Mouse (Mus musculus) heart, postnatal 36 days (tissue): Measurements from ENCODE around the gene Irf4. TPM values are rescaled to one million over a fixed set of nuclear protein-coding genes. Genes with fewer than 3 reads are reported as not detected.

Source experiments
- DNase-seq, 2 experiments: peaks; one replicate each; pipeline ENCODE4 v3.0.0; 2021 to 2022
- intact Hi-C: fragments of 180-260 bp; cut with DNase I; formaldehyde crosslinking; loops from one replicate; pipeline ENCODE4 v1.15.1; 2025
- total RNA-seq, 2 experiments: library from RNA; stranded (reverse); gene quantifications; 2 replicates each; pipeline ENCODE4 v1.2.3; 2021

Gene Irf4
- total RNA-seq, 2 experiments from 2014 or later, result 1.2 to 1.7 TPM

DNA sequence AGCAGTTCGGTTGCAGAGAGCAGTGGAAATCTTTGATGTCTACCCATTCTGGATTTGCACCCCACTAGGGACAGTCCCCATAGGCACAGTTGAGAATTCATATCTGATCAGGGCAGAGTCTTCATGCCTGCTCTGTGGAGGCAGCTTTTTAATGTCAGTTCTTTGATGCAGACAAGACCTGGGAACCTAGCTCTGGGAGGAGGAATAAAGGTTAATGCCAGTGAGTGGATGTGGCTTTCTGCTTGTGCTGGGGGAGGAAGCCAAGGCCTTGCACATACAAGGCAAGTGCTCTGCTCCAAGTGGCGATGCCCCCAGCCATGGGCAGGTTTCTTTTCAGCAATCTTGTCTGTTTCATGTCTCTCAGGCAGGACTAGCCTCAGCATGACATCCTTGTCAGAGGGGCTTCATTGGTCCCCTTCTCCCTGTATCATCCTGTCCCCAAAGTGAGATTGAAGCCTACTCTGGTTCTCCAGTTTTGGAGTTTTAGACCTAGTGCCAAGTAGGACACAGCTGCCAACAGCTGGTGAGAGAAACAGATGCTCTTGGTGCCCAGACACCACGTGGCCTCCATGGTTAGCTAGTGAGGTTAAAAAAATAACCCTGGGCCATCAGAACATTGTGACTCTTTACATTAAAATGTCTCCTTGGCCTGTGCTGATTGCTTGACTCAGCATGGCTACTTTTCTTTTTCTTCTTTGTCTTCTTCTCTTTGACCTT is 11.5 kb downstream of the Irf4 start:
- no peak for DNase-seq
- intact Hi-C loops, result no loop called here

DNA sequence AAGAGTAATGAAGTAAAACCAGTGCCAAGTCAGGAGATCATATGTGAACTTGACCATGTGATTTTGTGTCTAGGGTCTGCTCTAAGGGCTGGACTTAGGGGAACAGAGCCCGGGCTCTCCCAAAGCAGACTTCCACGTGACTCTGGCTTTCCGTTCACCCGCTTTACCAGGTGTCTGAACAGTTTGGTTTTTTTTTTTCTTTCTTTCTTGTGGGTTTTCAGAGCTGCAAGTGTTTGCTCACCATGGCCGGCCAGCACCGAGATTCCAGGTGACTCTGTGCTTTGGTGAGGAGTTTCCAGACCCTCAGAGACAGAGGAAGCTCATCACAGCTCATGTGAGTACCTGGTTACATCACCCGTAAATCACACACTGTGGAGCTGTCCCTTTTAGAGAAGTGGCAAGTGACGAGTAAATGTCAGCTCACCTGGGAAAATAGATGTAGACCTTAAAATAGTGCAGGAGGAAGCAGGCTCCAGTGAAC is 12.2 kb downstream of the Irf4 start:
- DNase-seq, result no peak
- intact Hi-C loops, result no loop called here

DNA sequence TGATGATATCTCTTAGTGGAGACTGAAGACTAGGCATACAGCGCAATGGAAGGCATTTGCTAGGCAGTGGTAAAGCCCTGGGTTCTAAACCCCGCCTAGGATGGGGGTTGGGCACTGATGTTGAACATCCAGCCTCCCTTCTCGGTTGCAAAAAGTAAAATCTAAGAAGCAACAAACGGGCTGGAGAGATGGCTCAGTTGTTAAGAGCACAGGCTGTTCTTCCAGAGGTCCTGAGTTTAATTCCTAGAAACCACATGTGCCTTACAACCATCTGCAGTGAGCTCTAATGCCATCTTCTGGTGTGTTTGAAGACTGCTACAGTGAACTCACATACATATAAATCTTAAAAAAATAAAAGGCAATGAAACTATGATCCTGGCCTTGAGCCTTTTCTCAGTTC is 13.2 kb downstream of the Irf4 start:
- no peak for DNase-seq
- intact Hi-C loops, result no loop called here

DNA sequence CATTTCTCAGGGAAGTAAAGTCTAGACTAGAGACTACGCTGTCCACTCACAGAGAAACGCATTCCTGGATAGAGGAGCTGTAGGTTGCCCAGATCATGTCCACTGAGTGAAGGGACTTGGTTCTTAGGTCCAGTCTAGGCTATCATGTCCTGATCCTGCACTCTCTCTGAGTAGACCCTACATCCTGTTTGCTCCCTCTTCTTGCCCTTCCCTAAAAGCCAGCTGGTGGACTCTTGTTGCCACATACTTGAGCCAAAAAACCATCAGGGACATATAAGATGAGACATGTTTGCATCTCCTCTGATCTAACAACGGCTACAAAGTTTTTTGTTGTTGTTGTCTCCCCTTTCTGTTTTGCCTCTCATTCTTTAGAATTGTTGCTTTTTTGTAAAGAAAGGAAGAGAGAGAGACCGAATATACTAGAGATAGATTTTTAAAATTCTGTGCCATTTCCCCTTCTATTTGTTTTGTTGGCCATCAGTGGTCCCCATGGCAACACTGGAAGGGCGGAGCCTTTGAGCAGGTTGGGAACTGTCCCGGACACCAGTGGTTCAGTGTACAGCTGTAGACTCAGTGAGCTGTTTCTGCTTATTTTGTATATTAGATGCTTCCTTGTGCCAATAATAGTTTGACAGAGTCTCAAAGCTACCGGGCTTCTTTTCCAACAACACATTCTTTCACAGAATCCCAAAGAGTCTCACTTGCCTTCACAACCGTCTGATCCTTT is 15.2 kb downstream of the Irf4 start:
- intact Hi-C loops, result no loop called here
- peak in 1 of 2 experiments; percentile 35 for DNase-seq

DNA sequence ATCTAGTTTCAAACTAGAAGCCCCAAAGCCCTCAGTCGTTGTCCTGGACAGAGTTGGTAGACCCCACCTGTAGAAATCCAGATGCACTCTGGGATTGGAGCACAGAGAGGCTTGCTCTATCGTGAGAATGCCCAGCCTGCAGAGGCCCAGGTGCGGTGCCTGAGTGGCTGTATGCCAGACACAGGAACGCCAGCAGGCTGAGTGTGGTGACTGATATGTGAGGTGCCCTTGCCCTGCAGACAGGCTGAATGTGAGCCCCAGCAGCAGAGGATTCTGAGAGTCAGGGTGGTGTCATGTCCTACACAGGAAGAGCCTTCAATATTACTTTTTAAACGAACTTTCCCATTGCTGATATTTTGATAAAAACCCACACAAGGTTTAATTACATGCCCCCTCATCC is 16.9 kb downstream of the Irf4 start:
- intact Hi-C loops, result no loop called here
- DNase-seq, result no peak

DNA sequence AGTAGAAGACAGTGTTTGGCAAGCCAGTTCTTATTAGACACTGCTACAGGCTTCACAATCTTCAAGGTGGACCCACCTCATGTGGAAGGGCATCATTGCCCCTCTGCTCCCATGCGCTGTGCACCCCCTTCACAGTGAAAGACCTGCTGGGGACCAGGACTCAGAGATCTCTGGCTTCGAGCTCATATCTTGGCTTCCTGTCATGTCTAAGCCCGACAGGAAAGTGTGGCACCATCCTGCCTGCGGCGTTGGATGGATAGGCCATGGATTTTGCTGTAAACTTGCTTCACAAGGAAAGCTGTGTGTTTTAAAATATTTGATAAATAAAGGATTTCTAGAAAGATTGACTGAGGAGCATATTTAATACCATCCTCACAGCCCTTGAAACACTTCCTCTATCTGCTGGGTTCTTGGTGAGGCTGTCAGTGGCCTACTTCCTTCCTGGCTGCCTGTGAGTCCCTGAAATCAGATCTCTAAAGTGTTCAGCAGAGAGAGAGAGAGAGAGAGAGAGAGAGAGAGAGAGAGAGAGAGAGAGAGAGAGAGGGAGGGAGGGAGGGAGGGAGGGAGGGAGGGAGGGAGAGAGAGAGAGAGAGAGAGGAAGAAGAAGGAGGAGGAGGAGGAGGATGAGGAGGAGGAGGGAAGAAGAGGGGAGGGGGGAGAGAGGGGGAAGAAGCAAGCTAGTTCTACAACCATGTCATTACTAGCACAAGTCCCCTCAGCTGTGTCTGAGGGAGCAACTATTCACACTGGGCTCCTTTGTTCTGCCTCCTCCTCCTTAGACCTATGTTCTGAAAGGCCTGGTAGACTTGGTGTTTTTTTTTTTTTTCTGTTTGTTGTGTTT is 17.8 kb downstream of the Irf4 start:
- no peak for DNase-seq
- intact Hi-C loops, result no loop called here

DNA sequence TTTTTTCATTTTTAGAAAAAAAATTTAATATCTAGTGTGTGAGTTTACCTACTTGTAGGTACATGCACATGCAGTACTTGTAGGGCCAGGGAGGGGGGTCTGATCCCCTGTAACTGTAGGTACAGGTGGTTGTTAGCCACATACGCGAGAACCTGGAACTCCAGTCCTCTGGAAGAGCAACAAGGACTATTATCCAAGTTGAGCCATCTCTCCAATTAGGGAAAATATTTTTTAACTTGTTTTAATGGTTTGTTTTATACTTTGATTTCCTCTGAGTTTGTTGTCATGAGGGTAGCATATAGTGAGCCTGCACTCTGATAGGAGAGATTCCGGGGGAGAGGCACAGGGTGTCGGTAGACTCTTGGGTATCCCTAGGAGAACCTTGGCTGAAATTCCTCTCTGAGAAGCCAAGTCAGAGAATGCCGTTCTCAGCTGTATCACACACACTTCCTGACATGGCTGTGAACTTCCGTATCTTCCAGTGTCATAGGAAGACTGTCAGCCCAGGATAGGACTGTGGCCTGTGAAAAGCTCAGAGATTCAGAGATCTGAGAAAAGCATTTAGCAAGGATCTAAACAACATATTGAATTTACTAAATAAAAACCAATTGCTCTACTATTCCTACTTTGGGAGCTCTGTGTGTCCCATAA is 18.6 kb downstream of the Irf4 start:
- intact Hi-C loops, result no loop called here
- DNase-seq, result no peak

DNA sequence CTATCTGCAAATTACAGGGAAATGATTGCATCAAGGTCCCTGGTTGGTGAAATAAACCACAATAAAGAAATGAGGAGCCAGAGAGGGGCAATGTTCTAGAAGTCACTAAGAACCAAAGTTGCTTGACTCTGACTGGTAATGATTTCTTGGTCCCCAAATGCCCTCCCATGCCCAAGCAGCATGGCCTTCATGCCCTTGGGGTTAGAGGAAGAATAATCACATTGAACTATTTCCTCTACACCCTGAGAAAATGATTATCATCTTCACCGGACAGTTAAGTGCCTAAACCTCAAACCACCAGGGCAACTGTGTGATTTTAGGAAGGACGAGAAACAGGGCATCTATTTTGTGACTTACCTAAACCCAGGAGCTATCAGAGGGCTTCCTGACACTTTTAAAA is 27.0 kb downstream of the Irf4 start:
- intact Hi-C loops, result no loop called here

DNA sequence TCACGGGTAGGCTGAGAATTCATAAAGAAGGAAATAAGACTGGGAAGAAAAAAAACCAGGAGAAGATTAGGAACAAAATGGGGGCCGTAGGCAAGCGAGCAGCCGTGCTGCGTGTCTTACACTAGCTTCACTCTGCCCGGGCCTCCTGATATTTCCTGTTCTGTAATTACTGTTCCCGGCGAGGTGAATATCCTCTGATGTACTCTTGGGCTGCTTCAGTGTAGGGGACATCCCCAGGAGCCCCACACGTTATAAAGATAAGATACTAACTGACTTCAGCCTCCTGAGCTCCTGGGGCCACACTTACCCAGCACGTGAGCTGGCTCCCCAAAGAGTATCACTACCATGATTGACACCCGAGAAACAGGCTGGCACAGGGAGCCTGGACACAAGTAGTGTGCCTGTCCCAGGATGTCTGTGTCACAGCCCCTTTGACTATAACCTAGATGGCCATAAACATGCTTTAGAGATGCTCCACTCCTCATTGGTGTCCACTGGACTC is 28.7 kb downstream of the Irf4 start:
- DNase-seq, result no peak
- intact Hi-C loops, result no loop called here

More for the DNA sequence above, 27.0 kb downstream of the Irf4 start:
- DNase-seq, result no peak

DNA sequence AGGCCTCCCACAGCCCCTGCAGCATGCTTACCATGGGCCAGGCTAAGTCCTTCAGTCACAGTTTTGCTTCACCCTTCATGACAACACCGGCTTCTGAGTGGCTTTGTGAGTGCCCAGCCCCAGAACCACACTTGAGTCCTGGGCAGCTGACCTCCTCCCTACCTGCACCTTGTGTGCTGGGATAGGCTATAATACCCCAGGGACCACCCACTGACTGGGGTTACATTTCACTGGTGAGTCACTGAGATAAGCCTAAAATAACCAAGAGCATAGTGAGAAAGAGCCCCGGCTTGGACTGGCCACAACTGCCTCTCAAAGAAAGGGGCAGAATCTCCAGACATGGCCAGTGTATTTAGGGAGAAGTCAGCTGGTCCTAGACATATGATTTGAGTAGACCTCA is 32.9 kb downstream of the Irf4 start:
- no peak for DNase-seq
- intact Hi-C loops, result no loop called here

DNA sequence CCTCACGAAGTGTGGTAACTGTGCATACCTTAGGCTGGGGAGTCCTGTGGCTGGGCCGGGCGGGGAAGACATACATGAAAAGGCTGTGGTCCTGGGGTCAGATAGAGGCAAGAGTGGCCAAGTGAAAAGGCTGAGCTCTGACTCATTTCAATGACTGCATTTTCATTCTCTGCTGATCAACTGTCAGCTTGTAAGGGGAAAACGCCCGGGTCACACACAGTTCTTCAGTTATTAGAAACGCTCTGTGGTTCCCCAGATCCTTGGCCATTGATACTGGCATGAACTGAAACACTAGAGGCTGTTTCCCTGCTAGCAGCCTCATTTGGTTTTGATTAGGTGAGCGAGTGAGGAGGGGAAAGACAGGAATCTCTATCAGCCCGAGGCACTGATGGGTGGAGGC is 33.4 kb downstream of the Irf4 start:
- intact Hi-C loops, result no loop called here
- no peak for DNase-seq

DNA sequence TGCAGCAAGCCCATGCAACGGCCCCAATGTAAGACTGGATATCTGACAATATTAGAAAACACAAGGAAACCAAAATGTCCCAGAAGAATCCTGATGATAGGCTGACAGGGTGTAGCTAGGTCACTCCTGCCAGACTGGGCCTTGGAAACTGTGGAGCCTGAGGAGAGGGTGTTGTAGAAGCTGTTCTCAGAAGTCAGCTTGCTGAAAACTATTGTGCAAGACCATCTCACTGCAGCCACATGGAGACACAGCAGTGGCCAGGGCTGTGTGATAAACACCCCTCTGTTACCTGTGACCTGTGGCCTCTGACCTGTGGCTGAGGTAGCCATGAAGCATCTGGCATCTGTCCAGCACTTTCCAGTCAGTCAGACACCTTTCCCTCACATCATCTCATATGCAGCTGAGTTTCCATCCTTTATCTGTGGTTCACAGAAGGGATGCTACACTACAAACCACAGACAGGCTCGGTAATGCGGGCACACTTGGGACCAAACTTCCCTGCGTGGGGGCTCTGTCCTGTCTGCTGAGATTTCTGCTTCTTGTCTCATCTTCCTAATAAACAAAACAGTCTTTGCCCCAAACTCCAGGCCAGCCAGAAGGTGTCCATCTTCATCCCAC is 36.5 kb downstream of the Irf4 start:
- intact Hi-C loops, result no loop called here
- no peak for DNase-seq

DNA sequence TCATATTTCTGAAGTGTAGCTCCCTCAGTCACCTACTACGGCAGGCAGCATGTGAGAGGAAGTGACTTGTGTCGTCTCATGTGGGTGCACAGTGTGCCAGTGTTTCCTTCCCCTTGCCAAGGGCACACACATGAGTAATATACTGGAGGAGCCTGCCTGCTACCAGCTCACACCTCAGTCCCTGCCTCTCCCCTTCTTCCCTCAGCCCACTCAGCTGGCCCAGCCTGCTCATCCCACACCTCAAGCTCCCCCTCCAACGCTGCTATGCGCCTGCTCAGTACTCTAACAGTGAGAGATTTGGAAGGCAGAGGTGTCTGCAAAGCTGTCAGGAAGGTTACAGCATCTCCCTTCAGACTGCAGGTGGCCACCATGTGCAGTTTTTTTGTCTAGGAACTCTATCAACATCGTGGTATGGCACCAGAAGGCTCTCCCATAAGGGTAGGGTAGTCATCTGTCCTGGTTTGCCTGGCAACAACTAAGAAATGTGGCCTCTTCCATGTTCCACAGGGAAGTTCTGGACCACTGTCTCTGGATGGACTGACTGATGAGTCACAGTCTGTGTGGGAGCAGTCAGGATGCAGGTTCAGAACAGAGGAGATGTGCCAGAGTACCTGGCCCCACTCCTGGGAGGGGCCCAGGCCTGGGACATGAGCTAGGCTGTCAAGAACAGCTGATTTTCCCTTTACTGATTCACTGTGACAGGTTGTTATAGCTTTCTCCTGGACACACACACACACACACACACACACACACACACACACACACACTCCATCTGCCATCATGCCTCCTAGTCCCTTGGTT is 37.4 kb downstream of the Irf4 start:
- intact Hi-C loops, result no loop called here
- DNase-seq, result no peak

DNA sequence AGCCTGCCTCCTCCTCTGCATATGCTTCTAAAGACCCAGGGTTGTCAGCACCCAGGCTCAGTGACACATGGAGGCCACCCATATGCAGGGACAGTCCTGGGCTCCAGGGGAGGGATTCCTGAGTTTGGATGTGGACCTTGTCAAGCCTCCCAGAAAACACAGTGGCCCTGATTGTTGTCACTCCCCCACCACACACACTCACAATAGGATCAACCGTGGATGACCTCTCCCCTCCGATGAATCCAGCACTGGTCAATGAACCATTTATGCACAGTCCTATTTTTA is 38.0 kb downstream of the Irf4 start:
- intact Hi-C loops, result no loop called here
- no peak for DNase-seq

DNA sequence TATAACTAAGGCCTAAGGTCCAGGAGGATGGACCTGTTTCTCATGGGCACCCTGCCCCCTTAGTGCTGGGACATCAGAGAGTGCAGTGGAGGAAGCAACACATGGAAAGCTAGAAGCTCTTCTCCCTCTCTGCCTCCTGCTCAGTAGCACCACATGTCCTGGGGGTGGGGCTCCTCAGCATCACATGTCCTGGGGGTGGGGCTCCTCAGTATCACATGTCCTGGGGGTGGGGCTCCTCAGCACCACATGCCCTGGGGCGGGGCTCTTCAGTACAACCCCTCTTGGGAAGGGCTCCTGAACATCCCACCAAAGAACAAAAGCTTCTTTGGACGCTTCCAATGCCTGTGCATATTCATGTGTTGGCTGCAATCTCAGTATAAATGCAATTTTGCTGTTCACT is 38.5 kb downstream of the Irf4 start:
- intact Hi-C loops, result no loop called here
- no peak for DNase-seq

DNA sequence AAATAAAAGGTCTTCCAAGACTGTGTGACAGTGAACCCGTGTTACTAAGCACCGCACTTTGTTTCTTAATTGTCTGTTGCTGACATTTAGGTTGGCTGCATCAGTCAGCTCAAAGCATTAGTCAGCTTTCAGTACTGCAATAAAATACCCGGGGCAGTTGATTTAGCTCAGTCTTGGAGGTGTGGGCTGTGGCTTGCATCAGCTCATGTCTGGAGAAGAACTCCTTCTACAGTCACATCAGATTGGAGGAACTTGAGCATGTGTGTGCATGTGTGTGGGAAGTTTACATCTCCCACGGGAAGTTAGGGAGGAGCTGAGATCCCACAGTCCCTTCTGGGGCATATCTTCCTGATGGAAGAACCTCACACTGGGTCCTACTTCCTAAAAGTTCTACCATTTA is 38.9 kb downstream of the Irf4 start:
- intact Hi-C loops, result no loop called here
- DNase-seq, result no peak

DNA sequence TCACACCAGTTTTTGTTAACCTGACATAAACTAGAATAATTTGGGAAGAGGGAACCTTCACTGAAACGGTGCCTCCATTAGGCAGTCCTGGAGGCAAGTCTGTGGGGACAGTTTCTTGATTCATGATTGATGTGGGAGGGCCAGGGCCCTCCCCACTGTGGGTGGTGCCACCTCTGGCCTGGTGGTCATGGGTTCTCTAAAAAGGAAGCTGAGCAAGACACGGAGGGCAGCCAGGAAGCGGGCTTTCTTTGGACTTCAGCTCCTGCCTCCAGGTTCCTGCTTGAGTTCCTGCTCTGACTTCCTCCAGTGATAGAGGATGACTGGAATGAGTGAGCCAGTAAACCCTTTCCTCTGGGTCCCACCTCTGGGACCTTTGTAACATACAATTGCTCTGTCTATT is 39.4 kb downstream of the Irf4 start:
- no peak for DNase-seq
- intact Hi-C loops, result no loop called here

DNA sequence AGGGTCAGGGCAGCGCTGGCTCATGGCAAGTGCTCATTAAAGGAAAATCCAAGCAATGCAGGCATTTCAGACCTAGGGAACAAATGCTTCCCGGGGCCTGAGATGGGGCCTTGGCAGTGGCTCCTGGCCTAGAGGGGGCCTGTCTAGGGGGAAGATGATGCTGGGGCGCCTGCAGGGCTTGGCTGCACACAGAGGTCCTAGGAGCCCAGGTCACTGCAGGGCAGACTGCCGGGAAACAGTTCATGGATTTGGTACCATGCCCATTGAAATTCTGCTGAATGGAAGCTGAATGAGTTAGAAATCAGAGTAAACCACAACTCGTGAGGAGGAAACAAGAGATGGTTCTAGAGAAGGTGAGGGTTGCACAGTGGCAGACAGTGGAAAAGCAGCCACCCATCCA is 41.0 kb downstream of the Irf4 start:
- intact Hi-C loops, result no loop called here

DNA sequence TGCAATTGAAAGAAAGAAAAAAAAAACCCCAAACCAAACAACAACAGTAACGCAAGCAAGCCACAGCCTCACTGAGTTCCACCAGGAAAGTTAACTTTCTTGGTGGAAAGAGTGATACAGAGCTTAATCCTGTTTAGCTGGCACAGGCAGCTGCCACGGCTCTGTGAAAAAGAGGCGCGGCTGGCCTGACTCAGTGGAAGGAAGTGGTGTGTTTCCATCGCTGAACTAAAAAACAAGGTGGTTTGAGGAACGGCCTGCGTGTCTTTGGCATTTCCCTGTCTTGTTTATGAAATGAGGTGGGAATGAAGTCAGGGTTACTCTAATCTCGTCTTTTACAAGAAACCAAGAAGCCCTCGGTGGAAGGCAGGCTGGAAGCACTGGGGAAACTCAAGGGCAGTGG is 43.3 kb downstream of the Irf4 start:
- DNase-seq, result no peak
- intact Hi-C loops, result no loop called here

More for the DNA sequence above, 41.0 kb downstream of the Irf4 start:
- DNase-seq, result no peak

DNA sequence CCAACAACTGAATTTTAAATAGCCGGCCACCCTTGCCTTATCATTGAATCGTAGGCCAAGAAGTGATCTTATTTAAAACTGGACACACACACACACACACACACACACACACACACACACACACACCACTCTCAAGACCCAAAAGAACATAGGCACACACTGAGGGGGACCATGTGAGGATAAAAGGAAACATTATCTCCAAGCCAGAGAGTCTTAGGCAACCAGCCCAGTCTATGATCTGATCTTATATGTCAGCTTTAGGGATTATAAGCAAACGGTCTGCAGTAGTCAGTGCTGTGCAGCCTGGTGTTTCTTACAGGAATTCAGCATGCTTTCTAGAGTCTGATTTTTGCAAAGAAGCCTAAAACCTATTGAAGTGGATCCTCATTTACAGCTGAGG is 43.7 kb downstream of the Irf4 start:
- DNase-seq, result no peak
- intact Hi-C loops, result no loop called here
